Mouse (Mus musculus) hindbrain, postnatal 0 days (tissue): ENCODE data around the gene Slc11a2. TPM values are rescaled to one million over a fixed set of nuclear protein-coding genes. Genes with fewer than 3 reads are reported as not detected.
A peak's percentile ranks its signal among the peaks of the same experiment; 100 is the strongest.
"Not testable (repeated sequence)": the region's sequence is repeated elsewhere in the genome, so short reads cannot be mapped to it uniquely, and the experiment has no call there.

ENCODE experiments used
- ATAC-seq: fragments of 200-750 bp; cut with Nextera tagmentation; 2 replicates; pipeline ENCODE4 v1.8.0; 2017; ENCODE audit warnings: mild to moderate bottlenecking, moderate TSS enrichment, moderate library complexity
- DNase-seq: peaks from one replicate; pipeline ENCODE4 v3.0.0-alpha.2; 2015; ENCODE audit warnings: low spot score
- H3K27ac ChIP-seq: fragments of 300-500 bp; sonication (generic); 2 replicates; pipeline ENCODE4 v1.5.1; 2014; ENCODE audit warnings: mild to moderate bottlenecking
- H3K27me3 ChIP-seq: fragments of 300-500 bp; sonication (generic); 2 replicates; pipeline ENCODE4 v1.6.1; 2014; ENCODE audit warnings: low read length, mixed read lengths; ENCODE audit not compliant: insufficient read depth
- H3K36me3 ChIP-seq: fragments of 300-500 bp; sonication (generic); 2 replicates; pipeline ENCODE4 v1.6.1; 2014; ENCODE audit warnings: low read length, mixed read lengths; ENCODE audit not compliant: insufficient read depth
- H3K4me1 ChIP-seq: fragments of 300-500 bp; sonication (generic); 2 replicates; pipeline ENCODE4 v1.6.1; 2014; ENCODE audit warnings: antibody characterized with exemption, low read length, mixed read lengths; ENCODE audit not compliant: insufficient read depth
- H3K4me2 ChIP-seq: fragments of 300-500 bp; sonication (generic); 2 replicates; pipeline ENCODE4 v1.6.1; 2014; ENCODE audit warnings: low read depth, mild to moderate bottlenecking, low read length, moderate library complexity, mixed read lengths
- H3K4me3 ChIP-seq: fragments of 300-500 bp; sonication (generic); 2 replicates; pipeline ENCODE4 v1.5.1; 2014; ENCODE audit warnings: low read length
- H3K9ac ChIP-seq: fragments of 300-500 bp; sonication (generic); replicated peaks from 2 replicates; pipeline ENCODE4 v1.6.1; 2014; ENCODE audit warnings: mild to moderate bottlenecking, low read length, moderate library complexity, mixed read lengths
- H3K9me3 ChIP-seq: fragments of 300-500 bp; sonication (generic); 2 replicates; pipeline ENCODE4 v1.6.1; 2016; ENCODE audit warnings: low read length, mixed read lengths
- CTCF ChIP-seq: IDR thresholded peaks from 2 replicates; pipeline ENCODE4 v1.5.1; 2016; ENCODE audit warnings: antibody characterized with exemption, control low read depth, low read depth
- WGBS: fragments of 180-500 bp; shearing (Covaris S2); extraction: QIAGEN DNeasy Blood & Tissue Kit; methylation state at CpG from one replicate; pipeline ENCODE4 v1.1.7; 2014; 5-methylcytosine and 5-hydroxymethylcytosine counted together
- polyA plus RNA-seq: library from polyadenylated mRNA; unstranded; fragments of >200 nt; fragmentation: Nextera tagmentation; extraction: Ambion mirVana; gene quantifications from 2 replicates; pipeline ENCODE4 v1.2.1, GENCODE M21; 2015
- total RNA-seq: library from RNA; depleted of rRNA; stranded (reverse); fragments of >200 nt; gene quantifications from 2 replicates; pipeline ENCODE4 v1.2.3, GENCODE M21; 2014

Slc11a2 gene
- total and polyA plus RNA-seq, 2 experiments from 2014 or later = 14.5 to 25.1 TPM

- Histone ChIP-seq H3K4me1 (no peaks in the 10 kb centered on the region), H3K9ac (no peak overlapping the region), H3K27me3 (no peaks in the 10 kb centered on the region), H3K36me3 (no peaks in the 10 kb centered on the region), H3K4me2 (no peak overlapping the region), H3K9me3 (no peaks in the 10 kb centered on the region), H3K4me3 (no peak overlapping the region), H3K27ac (no peak overlapping the region)
- no peak for ATAC-seq
- 94% methylated on average over 17 of the region's 17 CpGs for WGBS
- no peak for TF ChIP-seq CTCF
- DNase-seq = no peak
These were observed 37.2 kb downstream of the Slc11a2 start for GRCm38 (mm10) chr15:100387544-100388223.

GRCm38 (mm10) chr15:100385705-100386104 lies 39.2 kb downstream of the Slc11a2 start:
- H3K27ac ChIP-seq = no peak overlapping the region
- WGBS = 89% methylated on average over 9 of the region's 9 CpGs
- H3K4me1 ChIP-seq = no peaks in the 10 kb centered on the region
- TF ChIP-seq CTCF = no peak
- no peak overlapping the region for H3K9ac ChIP-seq
- H3K36me3 ChIP-seq = no peaks in the 10 kb centered on the region
- no peak overlapping the region for H3K4me2 ChIP-seq
- DNase-seq (no peak), ATAC-seq (no peak)
- H3K9me3 ChIP-seq = no peaks in the 10 kb centered on the region
- no peak overlapping the region for H3K4me3 ChIP-seq
- no peaks in the 10 kb centered on the region for H3K27me3 ChIP-seq

- TF ChIP-seq CTCF = no peak
- ATAC-seq (no peak), DNase-seq (no peak)
- H3K9ac ChIP-seq = no peak overlapping the region
- no peak overlapping the region for H3K4me2 ChIP-seq
- no peaks in the 10 kb centered on the region for H3K27me3 ChIP-seq
- no peaks in the 10 kb centered on the region for H3K36me3 ChIP-seq
- H3K4me1 ChIP-seq = no peaks in the 10 kb centered on the region
- no peak overlapping the region for H3K27ac ChIP-seq
- no peak overlapping the region for H3K4me3 ChIP-seq
- 64% methylated on average over 2 of the region's 2 CpGs for WGBS
- H3K9me3 ChIP-seq = no peaks in the 10 kb centered on the region
These were observed 44.8 kb downstream of the Slc11a2 start for GRCm38 (mm10) chr15:100380104-100380503.

- DNase-seq = no peak
- H3K4me2 ChIP-seq = no peak overlapping the region
- H3K36me3 ChIP-seq = no peaks in the 10 kb centered on the region
- H3K4me1 ChIP-seq = no peaks in the 10 kb centered on the region
- no peak for TF ChIP-seq CTCF
- no peak overlapping the region for H3K4me3 ChIP-seq
- WGBS = 88% methylated on average over 8 of the region's 8 CpGs
- H3K9me3 ChIP-seq = no peaks in the 10 kb centered on the region
- no peak for ATAC-seq
- H3K27ac ChIP-seq = no peak overlapping the region
- no peak overlapping the region for H3K9ac ChIP-seq
- no peaks in the 10 kb centered on the region for H3K27me3 ChIP-seq
These were observed 45.2 kb downstream of the Slc11a2 start for GRCm38 (mm10) chr15:100379658-100380057.

- DNase-seq, H3K4me1 ChIP-seq, H3K27me3 ChIP-seq, H3K9ac ChIP-seq, H3K4me2 ChIP-seq, H3K4me3 ChIP-seq, H3K27ac ChIP-seq, H3K9me3 ChIP-seq, H3K36me3 ChIP-seq: not testable (repeated sequence)
- peak; percentile 79 for ATAC-seq
- WGBS = 9% methylated on average over 3 of the region's 9 CpGs
- peak; percentile 28; the same call in 1 of the 2 replicates for TF ChIP-seq CTCF
These were observed 46.9 kb downstream of the Slc11a2 start for GRCm38 (mm10) chr15:100377847-100378505.

GRCm38 (mm10) chr15:100375066-100375465 lies 49.8 kb downstream of the Slc11a2 start:
- Histone ChIP-seq H3K4me2 (no peak overlapping the region), H3K27ac (no peak overlapping the region), H3K9me3 (no peaks in the 10 kb centered on the region), H3K27me3 (no peaks in the 10 kb centered on the region), H3K36me3 (no peaks in the 10 kb centered on the region), H3K4me3 (no peak overlapping the region), H3K9ac (no peak overlapping the region), H3K4me1 (no peaks in the 10 kb centered on the region)
- WGBS = 40% methylated on average over 5 of the region's 5 CpGs
- DNase-seq (peak; percentile 89), ATAC-seq (0 out of 2 replicates have a peak, but pooled peaks have one; percentile 35)
- TF ChIP-seq CTCF = peak; percentile 78

- Histone ChIP-seq H3K27ac (no peak overlapping the region), H3K36me3 (no peaks in the 10 kb centered on the region), H3K27me3 (no peaks in the 10 kb centered on the region), H3K4me3 (no peak overlapping the region), H3K4me2 (no peak overlapping the region), H3K9me3 (no peaks in the 10 kb centered on the region; the same call in 1 of the 2 replicates), H3K9ac (no peak overlapping the region), H3K4me1 (no peaks in the 10 kb centered on the region)
- DNase-seq (no peak), ATAC-seq (no peak)
- TF ChIP-seq CTCF = no peak
- WGBS = 74% methylated on average over 7 of the region's 7 CpGs
These were observed 57.8 kb downstream of the Slc11a2 start for GRCm38 (mm10) chr15:100367119-100367518.

GRCm38 (mm10) chr15:100365967-100366366 lies 58.9 kb downstream of the Slc11a2 start:
- not testable (repeated sequence) for H3K4me3 ChIP-seq, H3K9ac ChIP-seq, DNase-seq, H3K4me1 ChIP-seq, ATAC-seq, H3K4me2 ChIP-seq, H3K27ac ChIP-seq, H3K36me3 ChIP-seq, H3K27me3 ChIP-seq, H3K9me3 ChIP-seq
- WGBS = 50% methylated on average over 8 of the region's 9 CpGs
